Mouse (Mus musculus): ENCODE results near the gene Gm9758.
"Not testable (repeated sequence)": the region's sequence is repeated elsewhere in the genome, so short reads cannot be mapped to it uniquely, and the experiment has no call there.

Gm9758 gene

GRCm38 (mm10) chr5:14914799-14915198 lies at the start of gene Gm9758:
Gene Gm9758 (minus strand): TSS chr5:14914899.
- in situ Hi-C loops (cut with MboI, MseI) = loop anchor here in 1 of 2 experiments (10.0 kb wide), 1 partner anchor 660 kb away; the partner anchor contains the start of gene Gm21083

GRCm38 (mm10) chr5:14963821-14964220 lies 49.1 kb upstream of the Gm9758 start:
- in situ Hi-C loops (cut with MboI, MseI) = loop anchor here (5.0 kb wide), 2 partner anchors 37 to 678 kb away; no protein-coding TSS in a partner anchor

GRCm38 (mm10) chr5:14961502-14961901 lies 46.8 kb upstream of the Gm9758 start:
- in situ Hi-C loops (cut with MboI, MseI) = loop anchor here (5.0 kb wide), 2 partner anchors 34 to 681 kb away; no protein-coding TSS in a partner anchor

- in situ Hi-C loops (cut with MboI, MseI) = loop anchor here (5.0 kb wide), 1 partner anchor 556 kb away; no protein-coding TSS in a partner anchor
Observed at GRCm38 (mm10) chr5:14955928-14956706, 41.4 kb upstream of the Gm9758 start.

GRCm38 (mm10) chr5:14953587-14953986 lies 38.9 kb upstream of the Gm9758 start:
- in situ Hi-C loops (cut with MboI, MseI) = loop anchor here (5.0 kb wide), 2 partner anchors 54 to 739 kb away; no protein-coding TSS in a partner anchor

GRCm38 (mm10) chr5:14952749-14953148 lies 38.0 kb upstream of the Gm9758 start:
- in situ Hi-C loops (cut with MboI, MseI) = loop anchor here (5.0 kb wide), 2 partner anchors 55 to 740 kb away; no protein-coding TSS in a partner anchor

GRCm38 (mm10) chr5:14951822-14952221 lies 37.1 kb upstream of the Gm9758 start:
- in situ Hi-C loops (cut with MboI, MseI) = loop anchor here (5.0 kb wide), 2 partner anchors 55 to 740 kb away; no protein-coding TSS in a partner anchor

GRCm38 (mm10) chr5:14947482-14948198 lies 32.9 kb upstream of the Gm9758 start:
- in situ Hi-C loops (cut with MboI, MseI) = not testable (repeated sequence)

- in situ Hi-C loops (cut with MboI, MseI) = not testable (repeated sequence)
Observed at GRCm38 (mm10) chr5:14945524-14945923, 30.8 kb upstream of the Gm9758 start.

GRCm38 (mm10) chr5:14941043-14941442 lies 26.3 kb upstream of the Gm9758 start:
- in situ Hi-C loops (cut with MboI, MseI) = not testable (repeated sequence)

- in situ Hi-C loops (cut with MboI, MseI) = not testable (repeated sequence)
Observed at GRCm38 (mm10) chr5:14938329-14938728, 23.6 kb upstream of the Gm9758 start, which contains the start of gene Speer4e. Gene Speer4e (minus strand): TSS chr5:14938429.

GRCm38 (mm10) chr5:14933721-14934120 lies 19.0 kb upstream of the Gm9758 start:
- in situ Hi-C loops (cut with MboI, MseI) = not testable (repeated sequence)

GRCm38 (mm10) chr5:14927047-14927446 lies 12.3 kb upstream of the Gm9758 start:
- in situ Hi-C loops (cut with MboI, MseI) = loop anchor here in 1 of 2 experiments (5.0 kb wide), 1 partner anchor 35 kb away; no protein-coding TSS in a partner anchor

- in situ Hi-C loops (cut with MboI, MseI) = loop anchor here in 1 of 2 experiments (10.0 kb wide), 1 partner anchor 660 kb away; the partner anchor contains the start of gene Gm21083
Observed at GRCm38 (mm10) chr5:14914361-14914760, 338 bp downstream of the Gm9758 start.

GRCm38 (mm10) chr5:14903539-14903938 lies 11.2 kb downstream of the Gm9758 start:
- in situ Hi-C loops (cut with MboI, MseI) = not testable (repeated sequence)

- in situ Hi-C loops (cut with MboI, MseI) = no loop called here
Observed at GRCm38 (mm10) chr5:14892242-14892641, 22.5 kb downstream of the Gm9758 start.

GRCm38 (mm10) chr5:14885291-14885690 lies 29.4 kb downstream of the Gm9758 start:
- in situ Hi-C loops (cut with MboI, MseI) = not testable (repeated sequence)

All from T-helper 17 cell (primary cell).